28 mouse cellular contexts compared by ENCODE assay signal in genomic region chr1:135422772-135423171, GRCm38 (mm10). TPM values are rescaled to one million over a fixed set of nuclear protein-coding genes. Genes with fewer than 3 reads are reported as not detected.
"Had no signal": no experiment of that assay in that cellular context is flagged by ENCODE, and none has a peak within 500 bp of the region (broad histone marks: within the 10 kb centered on the region; RNA-seq: fewer than 3 reads in every experiment).

No protein-coding gene starts in this region.

- H3K4me3 ChIP-seq: gastrocnemius, adult 2 months; heart, embryonic 10.5 days; heart, embryonic 12.5 days; hindbrain, embryonic 10.5 days; hindbrain, embryonic 12.5 days; intestine, embryonic 15.5 days; kidney, embryonic 15.5 days; limb, embryonic 10.5 days; limb, embryonic 12.5 days; liver, embryonic 13.5 days had no signal

- H3K9ac ChIP-seq: heart, embryonic 12.5 days; hindbrain, embryonic 12.5 days; hindbrain, embryonic 14.5 days; intestine, embryonic 15.5 days; kidney, embryonic 15.5 days; limb, embryonic 12.5 days; liver, embryonic 13.5 days had no signal

- H3K27ac ChIP-seq: gastrocnemius, adult 2 months; heart, embryonic 10.5 days; hindbrain, embryonic 10.5 days; hindbrain, embryonic 12.5 days; hindbrain, embryonic 14.5 days; intestine, embryonic 15.5 days; kidney, embryonic 15.5 days; kidney, postnatal 0 days; limb, embryonic 10.5 days; limb, embryonic 12.5 days; liver, embryonic 13.5 days had no signal

- H3K4me2 ChIP-seq: heart, embryonic 12.5 days; hindbrain, embryonic 12.5 days; hindbrain, embryonic 14.5 days; intestine, embryonic 15.5 days; kidney, embryonic 15.5 days; limb, embryonic 12.5 days; liver, embryonic 11.5 days; liver, embryonic 13.5 days had no signal

- H3K27me3 ChIP-seq: heart, embryonic 12.5 days; hindbrain, embryonic 12.5 days; intestine, embryonic 15.5 days; kidney, embryonic 15.5 days; limb, embryonic 12.5 days; liver, embryonic 13.5 days had no signal

- ATAC-seq: hindbrain, embryonic 16.5 days; inflammation-experienced regulatory T-cells, adult 6 months; intestine, embryonic 15.5 days had no signal

- H3K9me3 ChIP-seq: heart, embryonic 10.5 days; heart, embryonic 12.5 days; hindbrain, embryonic 10.5 days; hindbrain, embryonic 12.5 days; intestine, embryonic 15.5 days; kidney, embryonic 15.5 days; limb, embryonic 10.5 days; limb, embryonic 12.5 days; liver, embryonic 13.5 days had no signal

- DNase-seq: gastrocnemius, adult 2 months; gastrocnemius, postnatal 10 days; gastrocnemius, postnatal 25 days; heart, adult 18-20 months; heart, postnatal 10 days; heart, postnatal 4 days; kidney, adult 11 months; kidney, adult 2 months; kidney, adult 9 months; kidney, postnatal 14 days; kidney, postnatal 36 days; layer of hippocampus, adult 9-11 months; layer of hippocampus, postnatal 36 days; liver; liver, embryonic 13.5 days had no signal

RNA-seq across cellular contexts. Expression of gene Shisa4, which starts 47.7 kb away (rescaled TPM):
- polyA plus RNA-seq: inflammation-experienced regulatory T-cells, adult 6 months had no signal
